Mouse (Mus musculus) fat pad, adult 2 months (tissue): ENCODE results near the gene Nlgn3.
A peak's percentile ranks its signal among the peaks of the same experiment; 100 is the strongest.

Experiments used
- DNase-seq: peaks from one replicate; pipeline ENCODE4 v3.0.0-alpha.2; 2011; ENCODE audit warnings: low read depth, low spot score; ENCODE audit errors: extremely low read depth

The Nlgn3 gene

GRCm38 (mm10) chrX:101299055-101299454 lies at the start of gene Nlgn3:
Gene Nlgn3, plus strand, starts transcription at chrX:101299168.
- no peak for DNase-seq

GRCm38 (mm10) chrX:101253952-101254729 lies 44.8 kb upstream of the Nlgn3 start, which contains the start of gene Foxo4:
Gene Foxo4, plus strand, starts transcription at chrX:101254528.
- DNase-seq = peak; percentile 30

- no peak for DNase-seq
Measured at GRCm38 (mm10) chrX:101254740-101255139, 44.2 kb upstream of the Nlgn3 start.

- DNase-seq = no peak
Measured at GRCm38 (mm10) chrX:101256603-101257002, 42.4 kb upstream of the Nlgn3 start.

- no peak for DNase-seq
Measured at GRCm38 (mm10) chrX:101260441-101261325, 38.3 kb upstream of the Nlgn3 start.

GRCm38 (mm10) chrX:101263892-101264291 lies 35.1 kb upstream of the Nlgn3 start, which contains the start of gene Gm614:
Gene Gm614, minus strand, starts transcription at chrX:101263992.
- DNase-seq = no peak

GRCm38 (mm10) chrX:101266631-101267030 lies 32.3 kb upstream of the Nlgn3 start:
- DNase-seq = no peak

- DNase-seq = no peak
Measured at GRCm38 (mm10) chrX:101268025-101268754, 30.8 kb upstream of the Nlgn3 start, which contains the start of gene Il2rg. Gene Il2rg, minus strand, starts transcription at chrX:101268255.

- DNase-seq = no peak
Measured at GRCm38 (mm10) chrX:101268755-101269124, 30.2 kb upstream of the Nlgn3 start, which contains the start of gene Gm20489. Gene Gm20489, minus strand, starts transcription at chrX:101269023.

GRCm38 (mm10) chrX:101273410-101273809 lies 25.6 kb upstream of the Nlgn3 start:
- DNase-seq = no peak

- DNase-seq = no peak
Measured at GRCm38 (mm10) chrX:101273875-101274738, 24.9 kb upstream of the Nlgn3 start, which contains the start of gene Med12. Gene Med12, plus strand, starts transcription at chrX:101274030.

- no peak for DNase-seq
Measured at GRCm38 (mm10) chrX:101282813-101283212, 16.2 kb upstream of the Nlgn3 start.

GRCm38 (mm10) chrX:101285534-101285933 lies 13.4 kb upstream of the Nlgn3 start:
- no peak for DNase-seq

- no peak for DNase-seq
Measured at GRCm38 (mm10) chrX:101285953-101286670, 12.9 kb upstream of the Nlgn3 start.

GRCm38 (mm10) chrX:101287543-101287942 lies 11.4 kb upstream of the Nlgn3 start:
- no peak for DNase-seq

GRCm38 (mm10) chrX:101288432-101288831 lies 10.5 kb upstream of the Nlgn3 start:
- DNase-seq = no peak

- no peak for DNase-seq
Measured at GRCm38 (mm10) chrX:101289037-101289436, 9.9 kb upstream of the Nlgn3 start.

- DNase-seq = no peak
Measured at GRCm38 (mm10) chrX:101290111-101290510, 8.9 kb upstream of the Nlgn3 start.
